29 mouse cellular contexts compared by ENCODE assay signal in genomic region chr7:49857347-49857746, GRCm38 (mm10). TPM values are rescaled to one million over a fixed set of nuclear protein-coding genes. Genes with fewer than 3 reads are reported as not detected.
A peak's percentile ranks its signal among the peaks of the same experiment; 100 is the strongest.
DNase-seq lines count a peak whose midpoint lies in the region; ATAC-seq and TF ChIP-seq lines count a peak whose summit lies in the region.
"Had no signal": no experiment of that assay in that cellular context is flagged by ENCODE, and none has a peak within 500 bp of the region (broad histone marks: within the 10 kb centered on the region; RNA-seq: fewer than 3 reads in every experiment).

No protein-coding gene starts in this region.

- 59% methylated on average over 5 of the region's 5 CpGs for WGBS in kidney, embryonic 14.5 days

- no peak for TF ChIP-seq POLR2A in ES-Bruce4 (IDR thresholded peaks at IDR 0.05; ENCODE audit: insufficient read depth, low read length)

- TF ChIP-seq CTCF in ES-Bruce4 (IDR thresholded peaks at IDR 0.05; ENCODE audit: low read depth, low read length) = no peak

- no peaks in the 10 kb centered on the region for H3K4me1 ChIP-seq in kidney, embryonic 14.5 days (ENCODE audit: control insufficient read depth, insufficient read depth, low read length)
- H3K4me1 ChIP-seq in ES-Bruce4 (ENCODE audit: control insufficient read depth, insufficient read depth, low read length) = no peaks in the 10 kb centered on the region
- H3K4me1 ChIP-seq: embryonic facial prominence, embryonic 10.5 days; embryonic facial prominence, embryonic 13.5 days; forebrain, embryonic 12.5 days; forebrain, embryonic 15.5 days; heart, embryonic 15.5 days; hindbrain, embryonic 10.5 days; hindbrain, embryonic 15.5 days had no signal

- no peak overlapping the region for H3K9ac ChIP-seq in kidney, embryonic 14.5 days (ENCODE audit: low read depth, low read length)
- H3K9ac ChIP-seq in ES-Bruce4 (ENCODE audit: low read depth, poor library complexity, severe bottlenecking) = no peak overlapping the region
- H3K9ac ChIP-seq: embryonic facial prominence, embryonic 13.5 days; forebrain, embryonic 12.5 days; forebrain, embryonic 15.5 days; heart, embryonic 12.5 days; heart, embryonic 15.5 days; hindbrain, embryonic 15.5 days had no signal

- no peak overlapping the region for H3K4me3 ChIP-seq in kidney, embryonic 14.5 days (ENCODE audit: low read length)
- H3K4me3 ChIP-seq in ES-Bruce4 (ENCODE audit: low read depth, low read length) = no peak overlapping the region
- H3K4me3 ChIP-seq: embryonic facial prominence, embryonic 10.5 days; embryonic facial prominence, embryonic 13.5 days; erythroblast, embryonic 14.5 days; forebrain, embryonic 12.5 days; forebrain, embryonic 15.5 days; heart, embryonic 12.5 days; heart, embryonic 15.5 days; hindbrain, embryonic 10.5 days; hindbrain, embryonic 15.5 days had no signal

- ATAC-seq in kidney, embryonic 14.5 days (ENCODE audit: low FRiP score, low TSS enrichment) = peak; percentile 66; the same call in 1 of the 2 replicates
- ATAC-seq: forebrain, embryonic 15.5 days; Patski had no signal

- H3K36me3 ChIP-seq in kidney, embryonic 14.5 days (ENCODE audit: control insufficient read depth, insufficient read depth, low read length) = peaks cover 13% of the 10 kb centered on the region; the same call in 1 of the 2 replicates
- peaks cover 26% of the 10 kb centered on the region for H3K36me3 ChIP-seq in ES-Bruce4 (ENCODE audit: control insufficient read depth, insufficient read depth, low read length, poor library complexity, severe bottlenecking)

- H3K9me3 ChIP-seq in kidney, embryonic 14.5 days (ENCODE audit: control insufficient read depth, low read length) = no peaks in the 10 kb centered on the region
- H3K9me3 ChIP-seq in ES-Bruce4 (replicated peaks; ENCODE audit: control insufficient read depth, insufficient read depth, low read length, poor library complexity, severe bottlenecking) = no peaks in the 10 kb centered on the region
- H3K9me3 ChIP-seq: embryonic facial prominence, embryonic 10.5 days; embryonic facial prominence, embryonic 13.5 days; forebrain, embryonic 12.5 days; forebrain, embryonic 15.5 days; G1E; heart, embryonic 12.5 days; heart, embryonic 15.5 days; hindbrain, embryonic 10.5 days; hindbrain, embryonic 15.5 days had no signal

- H3K4me2 ChIP-seq in kidney, embryonic 14.5 days (replicated peaks; ENCODE audit: low read depth, low read length) = no peak overlapping the region
- H3K4me2 ChIP-seq: embryonic facial prominence, embryonic 13.5 days; forebrain, embryonic 12.5 days; forebrain, embryonic 15.5 days; heart, embryonic 12.5 days; heart, embryonic 15.5 days; hindbrain, embryonic 15.5 days had no signal

- no peaks in the 10 kb centered on the region for H3K27me3 ChIP-seq in kidney, embryonic 14.5 days (ENCODE audit: control insufficient read depth, insufficient read depth, low read length)
- H3K27me3 ChIP-seq in ES-Bruce4 (ENCODE audit: control insufficient read depth, insufficient read depth, low read length, poor library complexity, severe bottlenecking) = no peaks in the 10 kb centered on the region
- H3K27me3 ChIP-seq: embryonic facial prominence, embryonic 13.5 days; forebrain, embryonic 12.5 days; forebrain, embryonic 15.5 days; heart, embryonic 12.5 days; heart, embryonic 15.5 days; hindbrain, embryonic 15.5 days; Patski had no signal

- DNase-seq in adrenal gland, postnatal 14 days = peak; percentile 12
- no peak for DNase-seq in adrenal gland, adult 2 months
- DNase-seq in kidney, postnatal 25 days = no peak
- DNase-seq in kidney, postnatal 10 days = peak; percentile 13
- no peak for DNase-seq in kidney, adult 8-10 months
- DNase-seq: adrenal gland, postnatal 25 days; cerebellum, adult 11-12 months; cerebellum, adult 8-10 months; cerebellum, postnatal 10 days; cerebellum, postnatal 36 days; embryo, embryonic 11 days; gastrocnemius, postnatal 25 days; heart, adult 18-20 months; heart, postnatal 10 days; heart, postnatal 36 days had no signal

- H3K27ac ChIP-seq in kidney, embryonic 14.5 days (ENCODE audit: low read depth, low read length) = no peak overlapping the region
- peak overlapping the region; percentile 26; the same call in 1 of the 2 replicates for H3K27ac ChIP-seq in ES-Bruce4 (ENCODE audit: insufficient read depth, low read length)
- H3K27ac ChIP-seq: embryonic facial prominence, embryonic 10.5 days; embryonic facial prominence, embryonic 13.5 days; forebrain, embryonic 12.5 days; forebrain, embryonic 15.5 days; heart, embryonic 15.5 days; hindbrain, embryonic 10.5 days; hindbrain, embryonic 15.5 days had no signal

- no peak for TF ChIP-seq EP300 in ES-Bruce4 (IDR thresholded peaks at IDR 0.05; ENCODE audit: insufficient read depth, low read depth, low read length)

RNA-seq across cellular contexts. Expression of gene Slc6a5, which starts 52.6 kb away (rescaled TPM):
- total RNA-seq in adrenal gland, postnatal 14 days (2021) = 1.1 and 1.7 TPM in 2 replicates
- 1 to 10 TPM; 1.3 to 2.2 TPM for total RNA-seq in adrenal gland, adult 2 months (2021)
- polyA plus RNA-seq in adrenal gland, adult 2 months (2012; rRNA removed) = 3.1 and 3.3 TPM in 2 replicates
- polyA plus RNA-seq in kidney, embryonic 14.5 days (2014; fragmentation: Nextera tagmentation; extraction: Ambion mirVana) = not detected in 2 replicates
- not detected in 2 replicates for polyA plus RNA-seq in ES-Bruce4 (2011; ENCODE audit: insufficient read depth, insufficient read length, low read depth, missing spikeins)
- total RNA-seq: gastrocnemius, adult 8-10 months; gastrocnemius, postnatal 25 days; heart, adult 18-20 months; heart, postnatal 10 days; heart, postnatal 36 days had no signal
- polyA plus RNA-seq: erythroblast, embryonic 14.5 days; forebrain, embryonic 12.5 days; forebrain, embryonic 15.5 days; G1E; heart, embryonic 12.5 days; heart, embryonic 15.5 days had no signal

Comparison
In these comparisons a context has a peak if more than half of its experiments do, and no peak if none do; other contexts are left out.
1. DNase-seq: peak in adrenal gland, postnatal 14 days (single experiment) and kidney, postnatal 10 days (single experiment); none in adrenal gland, adult 2 months (single experiment), kidney, postnatal 25 days (0 of 2) and kidney, adult 8-10 months (0 of 2).